Mouse (Mus musculus): ENCODE measurements at regions not wholly inside any gene's neighbourhood (a gene's known extent, or its start where the extent isn't known, plus 50 kb on each side); places are given as distances from the start of the nearest gene placed in this dataset.
A peak's percentile ranks its signal among the peaks of the same experiment; 100 is the strongest.

DNA sequence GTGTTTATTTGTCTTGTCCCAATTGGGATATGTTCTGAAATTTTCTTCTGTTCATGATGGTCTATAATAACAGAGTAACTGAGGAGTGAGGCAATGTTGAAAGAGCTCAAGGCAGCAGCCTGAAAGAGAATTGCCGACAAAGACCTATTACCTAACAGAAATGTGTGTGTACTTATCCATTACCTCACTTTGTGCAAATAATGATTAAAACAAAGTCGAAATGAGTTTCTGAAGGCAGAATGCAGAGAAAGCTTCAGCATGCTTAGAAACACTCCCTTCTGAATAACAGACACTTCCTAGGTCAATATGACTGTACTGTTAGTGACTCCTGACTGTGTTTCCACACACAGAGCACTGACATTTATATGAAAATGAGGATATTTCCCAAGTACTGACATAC is 63.0 kb downstream of the Kbtbd8 start:
- DNase-seq (ENCODE audit: low spot score in 2 of 2), result no peak

DNA sequence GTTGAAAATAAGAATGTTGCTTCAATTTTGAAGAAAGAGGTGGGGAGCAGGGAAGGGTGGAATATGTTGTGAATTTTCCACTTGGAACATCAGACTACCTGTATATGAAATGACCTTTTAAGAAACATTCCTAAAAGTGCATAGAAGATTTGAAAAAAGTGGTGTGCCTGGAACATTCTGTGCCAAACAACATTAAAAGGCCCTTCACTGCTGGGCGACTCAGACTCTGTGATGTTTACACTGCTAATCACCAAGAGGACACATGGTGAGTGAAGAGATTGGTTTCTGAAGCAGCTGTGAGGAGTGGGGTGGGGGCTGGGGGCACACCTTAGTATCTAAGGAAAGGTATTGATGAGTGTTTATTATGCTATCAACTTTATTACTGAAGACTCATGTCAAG is 65.2 kb downstream of the Kbtbd8 start:
- DNase-seq (ENCODE audit: low spot score in 2 of 2), result no peak

DNA sequence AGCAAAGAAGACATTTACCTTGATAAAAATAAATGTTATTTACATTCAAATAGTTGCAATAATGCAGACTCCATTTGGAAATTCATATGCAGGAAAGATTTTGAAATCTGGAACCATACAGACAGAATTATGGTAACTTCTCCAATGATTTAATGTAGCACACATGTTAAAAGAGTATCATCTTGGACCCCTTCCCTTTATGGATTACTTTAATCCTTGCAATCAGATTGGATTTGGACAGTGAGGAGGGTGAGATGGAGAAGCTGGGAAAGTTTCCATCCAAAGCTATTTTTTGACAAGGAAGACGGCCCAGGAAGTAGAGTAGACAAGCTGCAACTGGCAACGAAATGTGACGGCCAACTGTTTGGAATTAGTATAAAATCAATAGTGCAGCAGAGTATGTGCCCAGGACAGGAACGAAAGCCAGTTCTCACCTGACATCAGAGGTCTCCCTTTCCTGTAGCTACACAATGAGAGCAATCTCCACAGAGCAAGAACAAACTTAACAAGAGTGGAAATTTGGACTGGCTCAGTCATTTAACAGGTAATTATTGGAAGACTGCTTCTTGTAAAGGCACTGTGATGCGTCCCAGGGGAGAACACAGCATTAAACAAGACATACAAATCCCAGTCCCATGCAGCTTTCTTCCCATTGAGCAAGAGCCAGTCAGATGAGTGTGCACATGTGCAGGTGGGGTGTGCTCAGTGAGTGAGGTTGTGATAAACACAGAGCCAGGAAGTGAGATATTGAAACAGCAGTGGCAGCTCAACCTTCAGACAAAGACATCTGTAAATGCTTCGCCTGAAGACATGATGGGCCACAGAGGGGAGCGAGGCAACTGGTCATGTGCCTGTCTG is 68.3 kb downstream of the Kbtbd8 start:
- DNase-seq (ENCODE audit: low spot score in 2 of 2), result no peak

DNA sequence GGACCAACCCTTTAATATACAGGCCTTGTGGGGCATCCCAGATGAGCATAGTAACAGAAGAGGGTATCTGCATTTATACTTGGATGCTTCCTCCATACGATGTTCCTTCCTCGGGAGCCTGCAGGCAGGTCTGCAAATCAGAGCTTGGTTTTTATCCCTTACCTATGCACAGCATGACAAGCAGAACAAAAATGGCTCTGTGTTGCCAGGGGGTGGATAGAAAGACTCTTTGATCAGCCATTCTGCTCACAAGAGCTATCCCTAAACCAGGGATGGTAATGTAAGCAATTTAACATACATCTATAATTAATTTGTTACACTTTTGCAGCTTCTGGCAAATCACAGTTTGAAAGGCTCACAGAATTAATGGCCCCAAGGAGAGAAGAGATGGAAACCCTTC is 79.6 kb downstream of the Kbtbd8 start:
- DNase-seq (ENCODE audit: low spot score in 2 of 2), result no peak

DNA sequence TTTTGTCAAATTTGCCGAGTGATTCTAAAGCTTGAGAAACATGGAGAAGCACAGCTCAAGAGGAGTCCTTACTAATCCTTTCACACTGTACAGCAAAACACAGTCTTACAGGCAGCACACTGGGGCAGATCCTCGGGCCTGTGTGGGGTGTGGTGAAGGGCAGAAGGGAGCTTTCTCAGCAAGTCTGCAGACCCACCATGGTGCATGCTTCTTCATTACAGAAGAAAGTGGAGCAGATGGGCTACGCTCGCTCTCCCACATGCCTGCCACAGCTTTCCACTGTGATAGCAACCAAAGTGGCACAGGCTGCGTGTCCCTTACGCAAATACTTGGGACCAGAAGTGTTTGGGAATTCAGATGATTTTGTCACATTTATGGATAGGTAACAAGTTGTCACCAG is 81.6 kb downstream of the Kbtbd8 start:
- peak in 1 of 2 experiments; percentile 18 for DNase-seq (ENCODE audit: low spot score in 2 of 2)

DNA sequence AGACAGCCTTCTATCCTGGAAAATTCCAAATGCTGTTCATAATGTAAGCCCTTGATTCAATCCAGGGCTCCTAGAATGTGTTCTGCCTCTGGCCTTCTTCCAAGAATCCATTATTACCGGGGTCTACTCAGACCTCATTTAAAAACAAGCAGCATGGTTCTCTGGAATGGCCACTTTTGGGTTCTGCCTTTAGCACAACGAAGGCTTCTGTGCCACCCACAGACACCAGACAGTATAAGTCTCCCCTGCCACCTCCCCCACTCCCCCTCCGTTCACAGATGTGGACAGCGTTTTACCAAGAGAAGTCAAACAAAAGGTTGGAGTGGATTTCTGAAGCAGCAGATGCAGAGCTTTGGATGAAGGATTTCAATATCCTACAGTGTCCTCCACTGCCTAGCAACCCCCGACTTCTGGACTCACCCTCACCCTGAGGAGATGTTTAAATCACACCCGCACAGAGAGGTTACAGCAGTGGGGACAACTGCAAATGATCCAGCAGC is 85.3 kb downstream of the Kbtbd8 start:
- no peak for DNase-seq (ENCODE audit: low spot score in 2 of 2)

DNA sequence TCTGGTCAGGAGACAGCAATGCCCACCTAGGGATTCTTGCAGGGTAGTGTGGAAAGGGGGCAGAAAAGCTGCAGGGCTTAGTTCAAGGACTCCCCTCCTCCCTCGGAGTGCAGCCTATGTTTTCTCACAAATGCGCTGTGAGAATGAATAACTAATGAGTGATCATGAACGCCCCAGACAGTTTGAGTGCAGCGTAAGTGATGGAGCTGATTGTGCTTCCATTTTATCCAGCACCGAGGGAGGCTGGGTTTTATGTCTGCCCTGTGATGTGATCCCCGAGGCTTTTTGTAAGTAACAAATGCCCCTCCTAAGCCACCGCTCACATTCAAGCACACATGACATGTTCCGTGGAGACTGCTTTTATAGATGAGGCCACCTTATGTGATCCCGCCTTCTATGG is 85.9 kb downstream of the Kbtbd8 start:
- DNase-seq (ENCODE audit: low spot score in 2 of 2), result no peak

DNA sequence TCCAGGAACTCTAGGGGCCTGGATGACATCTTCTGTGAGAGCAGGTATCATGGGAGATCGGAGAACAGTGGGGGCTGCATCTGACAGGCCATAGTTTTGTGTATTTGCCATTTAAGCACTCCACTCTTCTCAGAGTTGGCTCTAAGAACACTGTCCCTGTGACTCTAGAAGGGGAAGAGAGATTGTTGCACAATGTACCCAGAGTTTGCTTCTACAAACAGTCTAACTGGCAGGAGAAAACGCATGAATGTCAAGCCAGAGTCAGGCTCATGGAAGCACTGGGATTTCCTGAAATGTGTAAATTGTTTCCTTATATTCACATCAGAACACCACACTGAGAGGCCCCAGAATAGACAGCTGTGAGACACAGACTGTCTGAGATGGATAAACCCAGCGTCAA is 87.2 kb downstream of the Kbtbd8 start:
- DNase-seq (ENCODE audit: low spot score in 2 of 2), result no peak

DNA sequence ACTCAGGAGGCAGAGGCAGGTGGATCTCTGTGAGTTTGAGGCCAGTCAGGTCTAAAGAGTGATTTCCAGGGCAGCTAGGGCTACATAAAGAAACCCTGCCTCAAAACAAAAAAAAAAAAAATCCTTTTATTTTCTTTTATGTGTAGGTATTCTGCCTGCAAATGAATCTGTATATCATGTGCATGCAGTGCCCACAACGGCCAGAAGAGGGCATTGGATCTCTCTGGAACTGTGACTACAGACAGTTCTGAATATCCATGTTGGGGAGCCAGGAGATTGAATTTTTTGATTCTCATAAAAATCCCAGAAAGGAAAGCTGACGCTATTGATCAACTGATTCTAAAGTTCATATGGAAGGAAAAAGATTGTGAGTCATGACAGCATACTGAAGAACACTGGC is 90.0 kb downstream of the Kbtbd8 start:
- peak; percentile 37 to 60 for DNase-seq (ENCODE audit: low spot score in 2 of 2)

DNA sequence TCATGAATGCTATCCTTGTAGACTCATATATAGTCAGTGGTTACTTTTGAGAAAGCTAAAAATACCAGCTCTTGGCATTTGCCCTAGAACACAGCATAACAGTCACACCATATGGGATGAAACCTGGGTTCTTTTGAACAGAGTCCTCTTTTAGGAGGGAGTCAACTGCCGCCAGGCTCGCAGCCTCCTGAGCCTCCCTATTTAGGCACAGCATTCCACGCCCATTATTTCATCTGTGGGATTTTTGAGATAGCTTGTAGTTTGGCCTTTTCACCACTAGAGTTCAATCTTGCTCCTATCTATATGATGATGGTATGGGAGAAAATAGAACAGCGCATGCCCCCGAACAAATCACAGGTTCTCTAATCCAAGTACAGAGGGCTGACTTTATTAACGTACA is 100.4 kb downstream of the Kbtbd8 start:
- DNase-seq (ENCODE audit: low spot score in 2 of 2), result no peak

DNA sequence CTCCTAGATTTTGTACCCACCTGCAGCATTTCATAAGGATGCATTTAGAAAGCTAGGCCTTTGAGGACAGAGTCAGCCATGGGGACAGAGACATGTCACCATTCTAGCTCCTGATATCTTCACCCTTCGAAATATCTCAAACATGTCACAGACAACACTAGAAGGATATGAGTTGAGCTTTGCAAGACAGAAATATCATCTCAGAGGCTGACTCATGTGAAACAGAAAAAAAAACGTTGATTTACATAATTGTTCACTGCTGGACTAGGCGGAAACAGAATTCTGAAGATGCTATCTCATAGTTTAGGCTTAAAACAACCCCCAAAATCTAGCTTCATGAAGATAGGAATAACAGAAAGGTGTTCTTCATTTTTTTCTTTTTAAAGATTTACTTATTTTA is 101.8 kb downstream of the Kbtbd8 start:
- DNase-seq (ENCODE audit: low spot score in 2 of 2), result no peak

DNA sequence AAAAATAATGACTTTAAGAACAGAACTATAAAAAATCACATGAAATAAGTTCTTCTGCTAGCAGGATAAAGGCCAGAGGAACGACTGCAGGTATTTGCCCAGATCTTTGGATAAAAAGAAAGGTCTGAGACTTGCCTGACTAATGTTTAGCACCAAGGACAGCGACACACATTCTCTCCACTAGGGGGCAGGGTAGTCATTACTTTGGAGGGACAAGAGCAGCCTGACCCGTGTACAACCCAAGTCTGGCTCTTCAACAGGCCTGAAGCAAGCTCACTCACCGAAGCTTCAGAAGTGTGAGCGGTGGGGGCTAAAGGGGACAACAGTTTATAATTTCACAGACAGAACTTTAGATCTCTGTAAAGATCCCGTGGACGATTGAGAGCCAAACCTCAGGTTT is 98.4 kb upstream of the Gm10234 start:
- peak; percentile 85 to 90 for DNase-seq (ENCODE audit: low spot score in 2 of 2)

DNA sequence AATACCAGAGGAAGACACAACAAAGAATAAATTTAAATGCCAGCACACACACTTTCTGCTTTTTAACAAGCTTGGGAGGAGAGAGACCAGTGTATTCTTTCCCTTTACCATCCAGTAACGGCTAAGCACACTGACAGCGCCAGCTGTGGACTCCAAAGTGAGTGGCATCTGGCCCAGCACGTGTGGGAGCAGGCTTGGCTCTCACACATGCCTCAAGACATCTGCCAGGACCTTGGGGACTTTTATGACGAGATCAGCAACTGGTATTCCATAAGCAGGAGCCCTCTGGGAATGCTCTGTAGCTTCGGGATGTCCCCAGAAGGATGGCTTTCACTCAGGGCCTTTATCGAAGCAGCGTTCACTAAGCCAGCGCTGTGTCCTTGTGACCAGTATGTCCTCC is 92.0 kb upstream of the Gm10234 start:
- no peak for DNase-seq (ENCODE audit: low spot score in 2 of 2)

DNA sequence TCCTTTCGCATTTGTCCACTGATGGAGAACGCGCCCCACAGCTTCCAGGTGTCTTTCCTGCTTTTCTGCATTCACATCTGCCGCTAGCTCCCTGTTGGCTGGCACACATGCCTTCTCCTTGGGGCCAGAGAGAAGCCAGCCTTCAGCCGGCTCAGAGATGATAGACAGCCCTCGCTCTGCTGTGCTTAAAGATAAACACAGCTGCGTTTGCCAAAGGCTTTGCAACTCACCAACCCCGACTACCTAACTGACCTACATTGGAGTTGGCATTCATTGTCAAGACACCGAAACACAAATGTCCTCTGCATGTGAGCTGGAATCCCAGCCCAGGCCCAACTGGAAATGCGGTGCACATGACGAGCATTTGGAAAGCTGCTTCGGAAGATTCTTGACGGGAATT is 87.2 kb upstream of the Gm10234 start:
- no peak for DNase-seq (ENCODE audit: low spot score in 2 of 2)

DNA sequence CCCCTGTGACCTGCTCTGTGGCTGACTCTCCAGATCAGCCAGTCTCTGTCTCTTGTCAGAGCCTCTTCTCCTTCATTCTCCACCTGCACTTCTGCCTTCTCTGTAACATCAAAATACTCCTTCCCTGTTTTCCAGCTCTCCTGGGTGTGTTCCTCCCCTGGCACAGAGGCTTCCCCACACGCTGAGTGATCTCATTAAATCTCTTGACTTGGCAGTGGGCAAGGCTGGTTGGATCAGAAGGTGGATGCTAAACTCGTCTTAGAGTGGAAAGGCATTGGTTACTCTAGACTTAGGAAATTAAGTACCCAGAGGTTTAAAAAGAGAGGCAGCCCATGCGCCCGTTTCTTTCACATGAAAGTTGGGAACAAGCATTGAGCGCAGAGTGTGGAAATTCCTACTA is 78.3 kb upstream of the Gm10234 start:
- no peak for DNase-seq (ENCODE audit: low spot score in 2 of 2)

DNA sequence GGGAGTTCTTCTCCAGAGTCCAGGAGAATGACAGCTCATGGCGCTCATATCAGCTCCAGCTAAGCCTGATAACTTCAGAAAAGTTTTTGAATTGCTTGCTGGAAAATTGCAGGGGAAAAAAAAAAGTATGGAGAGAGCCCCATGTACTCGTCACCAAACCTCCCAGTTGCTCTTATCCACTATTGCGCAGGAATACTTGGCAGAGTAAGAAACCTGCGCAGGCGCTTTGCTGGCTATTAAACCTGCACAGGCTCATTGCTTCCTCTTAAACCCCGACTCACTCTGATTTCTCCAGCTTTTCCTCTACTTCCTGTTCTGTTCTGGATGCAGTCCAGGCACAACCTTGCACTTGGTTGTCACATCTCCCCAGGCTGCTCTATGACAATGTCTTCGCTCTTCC is 77.0 kb upstream of the Gm10234 start:
- no peak for DNase-seq (ENCODE audit: low spot score in 2 of 2)

DNA sequence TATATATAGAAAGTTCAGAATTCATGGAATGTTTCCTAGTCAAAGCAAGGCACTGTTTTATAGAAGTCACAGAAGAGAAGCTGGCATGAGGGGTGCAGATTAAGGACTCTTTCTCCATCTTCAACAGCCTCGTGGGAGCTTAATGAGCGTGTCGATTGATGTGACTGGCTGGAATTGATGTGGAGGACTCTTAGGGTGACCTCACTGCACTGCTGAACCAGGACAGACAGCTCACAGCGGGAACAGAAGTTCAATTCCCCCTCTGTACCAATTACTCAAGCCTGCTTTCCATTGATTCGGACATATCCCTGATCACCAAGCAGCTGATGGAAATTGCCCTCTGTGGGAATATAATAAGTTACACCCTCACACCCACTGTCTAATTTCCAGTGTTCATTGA is 65.6 kb upstream of the Gm10234 start:
- no peak for DNase-seq (ENCODE audit: low spot score in 2 of 2)

DNA sequence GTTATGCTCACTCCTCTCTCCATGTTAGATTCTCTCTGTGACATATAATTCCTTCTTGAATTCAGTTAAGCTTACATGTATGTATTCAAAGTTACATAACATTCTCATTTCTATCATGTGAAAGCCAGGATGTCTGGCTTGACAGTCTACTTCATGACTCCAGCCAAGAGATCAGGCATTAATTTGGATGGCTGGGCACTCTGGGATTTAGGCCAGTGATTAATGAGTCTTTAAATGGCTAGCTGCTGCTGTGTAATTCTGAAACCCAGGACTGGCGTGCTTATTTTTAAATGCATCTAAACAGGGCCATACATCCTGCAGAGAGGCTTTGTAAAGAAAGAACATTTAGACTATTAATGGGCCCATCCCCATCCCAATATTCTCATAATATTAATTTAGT is 60.9 kb upstream of the Gm10234 start:
- DNase-seq (ENCODE audit: low spot score in 2 of 2), result no peak

DNA sequence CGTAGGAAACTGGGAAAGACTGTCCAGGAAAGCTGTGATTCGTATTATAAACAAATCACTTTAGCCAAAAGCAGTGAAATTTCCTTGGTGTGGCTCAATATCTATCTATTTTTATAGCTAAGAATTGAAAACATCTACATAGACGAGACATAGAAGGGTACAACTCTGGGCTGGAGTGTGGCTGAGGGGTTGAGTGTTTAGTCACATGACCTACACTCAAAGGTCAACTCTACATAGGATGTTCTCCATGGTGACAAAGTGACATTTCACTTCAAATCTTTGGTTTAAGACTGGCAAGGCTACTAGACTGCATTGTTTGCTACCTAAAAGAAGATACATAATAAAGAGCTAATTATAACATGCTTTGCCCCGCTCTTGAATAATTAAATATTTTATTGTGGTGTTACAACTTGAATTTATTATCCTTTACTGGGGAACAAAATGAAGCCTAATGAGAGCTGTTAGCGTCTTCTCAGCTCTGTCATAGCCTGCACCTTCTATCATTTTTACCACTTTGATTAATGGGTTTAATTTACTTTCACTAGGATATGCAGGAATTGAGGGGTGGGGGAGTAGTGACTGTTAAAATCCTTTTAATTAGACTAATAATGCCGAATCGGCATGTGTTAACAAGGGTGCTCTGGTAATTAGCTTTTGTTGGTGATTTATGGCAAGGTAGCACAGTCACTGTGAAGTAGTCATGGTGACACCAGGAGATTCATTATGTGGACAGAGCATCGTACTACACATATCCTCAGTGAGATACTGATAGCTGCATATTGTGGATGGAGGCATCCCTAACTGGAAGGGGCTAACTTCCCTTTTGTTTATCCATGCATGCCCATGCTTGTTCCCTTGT is 57.7 kb upstream of the Gm10234 start:
- DNase-seq (ENCODE audit: low spot score in 2 of 2), result no peak

DNA sequence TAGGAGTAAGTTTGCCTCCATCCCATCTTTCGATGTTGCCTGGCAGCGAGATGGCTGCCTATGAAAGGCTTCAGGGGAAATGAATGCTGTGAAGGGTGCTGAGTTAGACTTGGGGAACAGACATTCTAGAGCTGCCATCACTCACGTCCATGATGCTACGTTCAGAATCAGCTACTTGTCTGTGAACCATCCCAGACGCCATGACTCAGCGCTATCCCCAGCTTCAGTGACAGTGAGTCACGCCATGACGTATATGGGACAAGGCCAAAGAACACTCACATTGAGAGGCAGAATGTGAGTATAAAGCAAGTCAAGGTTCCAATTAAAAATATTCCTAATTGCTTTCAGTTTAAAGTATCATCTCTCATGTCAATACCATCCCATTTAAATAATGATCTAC is 52.4 kb upstream of the Gm10234 start:
- DNase-seq (ENCODE audit: low spot score in 2 of 2), result no peak

Measured in frontal cortex, postnatal 25 days (tissue).